Mouse (Mus musculus) small intestine, adult 2 months (tissue): ENCODE measurements around the gene Wdr37.
A peak's percentile ranks its signal among the peaks of the same experiment; 100 is the strongest.

Source experiments
- CTCF ChIP-seq: fragments of 200-500 bp; IDR thresholded peaks from 2 replicates; pipeline ENCODE4 v1.5.1; 2012; ENCODE audit warnings: low read depth, mild to moderate bottlenecking, control low read depth, inconsistent platforms, low read length, moderate library complexity, mixed read lengths; ENCODE audit not compliant: insufficient replicate concordance, insufficient read length; ENCODE audit errors: extremely low read depth
- POLR2A ChIP-seq: fragments of 200-500 bp; IDR thresholded peaks from 2 replicates; pipeline ENCODE4 v1.6.1; 2012; ENCODE audit warnings: low read depth, mild to moderate bottlenecking, control low read depth, inconsistent platforms, low read length, moderate library complexity

- TF ChIP-seq POLR2A = no peak
- peak; percentile 66; the same call in 1 of the 2 replicates for TF ChIP-seq CTCF
These were observed 91.3 kb downstream of the Wdr37 start for GRCm38 (mm10) chr13:8780441-8780840.
